In genomic region chrX:97376321-97377064, GRCm38 (mm10) we compare ENCODE assay signal across 8 mouse cellular contexts. TPM values are rescaled to one million over a fixed set of nuclear protein-coding genes. Genes with fewer than 3 reads are reported as not detected.
DNase-seq lines count a peak whose midpoint lies in the region; ATAC-seq lines count a peak whose summit lies in the region.

No protein-coding gene starts in this region.

- intact Hi-C loops in heart, postnatal 14 days (cut with DNase I): no loop called here

- peak; percentile 89 for ATAC-seq in forebrain, embryonic 13.5 days
- ATAC-seq in midbrain, embryonic 11.5 days (ENCODE audit: low FRiP score): peak; percentile 84

- no peaks in the 10 kb centered on the region for H3K36me3 ChIP-seq in forebrain, embryonic 13.5 days (ENCODE audit: poor library complexity, severe bottlenecking)
- no peaks in the 10 kb centered on the region for H3K36me3 ChIP-seq in midbrain, embryonic 11.5 days (ENCODE audit: control insufficient read depth, insufficient read depth, low read length)

- H3K4me2 ChIP-seq in forebrain, embryonic 13.5 days: peak overlapping the region; percentile 49
- H3K4me2 ChIP-seq in midbrain, embryonic 11.5 days: peak overlapping the region; percentile 42

- no peak overlapping the region; the same call in 1 of the 2 replicates for H3K9ac ChIP-seq in forebrain, embryonic 13.5 days
- H3K9ac ChIP-seq in midbrain, embryonic 11.5 days (ENCODE audit: low read length): no peak overlapping the region

- H3K4me1 ChIP-seq in forebrain, embryonic 13.5 days: no peaks in the 10 kb centered on the region
- no peaks in the 10 kb centered on the region for H3K4me1 ChIP-seq in midbrain, embryonic 11.5 days (ENCODE audit: control insufficient read depth, insufficient read depth, low read length)

- H3K27ac ChIP-seq in forebrain, embryonic 13.5 days: no peak overlapping the region
- H3K27ac ChIP-seq in midbrain, embryonic 11.5 days (ENCODE audit: low read depth, low read length): no peak overlapping the region

- H3K27me3 ChIP-seq in forebrain, embryonic 13.5 days: no peaks in the 10 kb centered on the region
- no peaks in the 10 kb centered on the region for H3K27me3 ChIP-seq in midbrain, embryonic 11.5 days (ENCODE audit: control insufficient read depth, insufficient read depth, low read length)

- H3K4me3 ChIP-seq in forebrain, embryonic 13.5 days: peak overlapping the region; percentile 26
- H3K4me3 ChIP-seq in midbrain, embryonic 11.5 days (ENCODE audit: low read depth, low read length): peak overlapping the region; percentile 22

- WGBS in forebrain, embryonic 13.5 days: 30% methylated on average over 15 of the region's 15 CpGs
- 30% methylated on average over 15 of the region's 15 CpGs for WGBS in midbrain, embryonic 11.5 days

- H3K9me3 ChIP-seq in forebrain, embryonic 13.5 days (replicated peaks): no peaks in the 10 kb centered on the region
- no peaks in the 10 kb centered on the region for H3K9me3 ChIP-seq in midbrain, embryonic 11.5 days (ENCODE audit: control insufficient read depth, low read length)

- DNase-seq in 3134 (ENCODE audit: extremely low read depth, insufficient read length, low spot score) (peak; percentile 60), ZHBTc4 (ENCODE audit: low read depth, low spot score) (peak; percentile 91)
- DNase-seq in heart, postnatal 14 days: peak; percentile 80 to 83
- DNase-seq in kidney, postnatal 4 days: peak; percentile 18 to 38
- peak; percentile 86 for DNase-seq in midbrain, embryonic 11.5 days (ENCODE audit: low spot score, missing footprints)
- DNase-seq in urinary bladder, adult 2 months (ENCODE audit: low spot score): peak; percentile 23
- no peak for DNase-seq in cerebellum, adult 8-10 months

RNA-seq across cellular contexts. Expression of gene Eda2r, which starts 0.5 kb away (rescaled TPM):
- 1.4 and 1.5 TPM in 2 replicates for polyA plus RNA-seq in forebrain, embryonic 13.5 days (2015; fragmentation: Nextera tagmentation; extraction: Ambion mirVana)
- 1 to 10 TPM; 5.1 to 5.5 TPM for total RNA-seq in heart, postnatal 14 days (2021)
- polyA plus RNA-seq in midbrain, embryonic 11.5 days (2014; fragmentation: Nextera tagmentation; extraction: Ambion mirVana): 1.3 and 1.7 TPM in 2 replicates
- 2.4 and 3.0 TPM in 2 replicates for polyA plus RNA-seq in urinary bladder, adult 2 months (2012; rRNA removed)
